Mouse (Mus musculus) hematopoietic multipotent progenitor cell, adult 10-12 weeks (in vitro differentiated cells): ENCODE results near the gene Fancl. TPM values are rescaled to one million over a fixed set of nuclear protein-coding genes. Genes with fewer than 3 reads are reported as not detected.

Source experiments
- polyA plus RNA-seq: library from polyadenylated mRNA; stranded (reverse); fragments of >175 nt; gene quantifications from 2 replicates; pipeline ENCODE4 v1.2.3, GENCODE M21; 2012; ENCODE audit warnings: low replicate concordance

The Fancl gene
- 0.85 and 1.1 TPM in 2 replicates for polyA plus RNA-seq

GRCm38 (mm10) chr11:26385971-26386370, at the start of gene Fancl:
TSS of gene Fancl (plus strand) at chr11:26386135.

Other genes starting within 250 kb of the Fancl start
- not detected in 2 replicates for gene 5730522E02Rik, start 175.4 kb upstream of the Fancl start, polyA plus RNA-seq
- gene Gm6899, start 207.1 kb downstream of the Fancl start, polyA plus RNA-seq, result not detected in 2 replicates
- 27.3 and 41.7 TPM in 2 replicates for gene Vrk2, start 207.9 kb downstream of the Fancl start, polyA plus RNA-seq